Comparison of ENCODE assay signal across 30 mouse cellular contexts in genomic region chr4:35091157-35091784, GRCm38 (mm10).
DNase-seq lines count a peak whose midpoint lies in the region; ATAC-seq and TF ChIP-seq lines count a peak whose summit lies in the region.
"Had no signal": no experiment of that assay in that cellular context is flagged by ENCODE, and none has a peak within 500 bp of the region (broad histone marks: within the 10 kb centered on the region; RNA-seq: fewer than 3 reads in every experiment).

No protein-coding gene starts in this region.

- TF ChIP-seq EP300 in stomach, postnatal 0 days (optimal IDR thresholded peaks at IDR 0.05) = no peak

- intact Hi-C loops in left cerebral cortex, postnatal 14 days (cut with DNase I) = no loop called here

- no peak for ATAC-seq in intestine, embryonic 16.5 days
- ATAC-seq in intestine, postnatal 0 days = no peak
- ATAC-seq in kidney, embryonic 14.5 days (ENCODE audit: low FRiP score, low TSS enrichment) = no peak
- ATAC-seq in liver, embryonic 11.5 days (replicated peaks; ENCODE audit: low FRiP score) = no peak
- no peak for ATAC-seq in stomach, postnatal 0 days (ENCODE audit: low FRiP score, low TSS enrichment)
- ATAC-seq: forebrain, embryonic 14.5 days; forebrain, postnatal 0 days; Patski had no signal

- no peak overlapping the region for H3K9ac ChIP-seq in intestine, embryonic 16.5 days (ENCODE audit: low read depth, low read length)
- H3K9ac ChIP-seq in intestine, postnatal 0 days (ENCODE audit: low read depth, low read length) = no peak overlapping the region
- H3K9ac ChIP-seq in kidney, embryonic 14.5 days (ENCODE audit: low read depth, low read length) = no peak overlapping the region
- H3K9ac ChIP-seq in liver, adult 2 months (ENCODE audit: low read depth, low read length) = peak overlapping the region; percentile 3
- no peak overlapping the region for H3K9ac ChIP-seq in liver, embryonic 11.5 days (ENCODE audit: low read depth, low read length)
- H3K9ac ChIP-seq in stomach, postnatal 0 days (ENCODE audit: low read length) = no peak overlapping the region
- H3K9ac ChIP-seq: embryonic facial prominence, embryonic 12.5 days; embryonic facial prominence, embryonic 15.5 days; forebrain, postnatal 0 days; heart, embryonic 13.5 days; hindbrain, embryonic 12.5 days; hindbrain, embryonic 15.5 days had no signal

- no peaks in the 10 kb centered on the region for H3K36me3 ChIP-seq in intestine, embryonic 16.5 days (ENCODE audit: control insufficient read depth, insufficient read depth, low read length)
- H3K36me3 ChIP-seq in intestine, postnatal 0 days (ENCODE audit: control insufficient read depth, insufficient read depth) = no peaks in the 10 kb centered on the region
- H3K36me3 ChIP-seq in kidney, embryonic 14.5 days (ENCODE audit: control insufficient read depth, insufficient read depth, low read length) = no peaks in the 10 kb centered on the region
- no peaks in the 10 kb centered on the region for H3K36me3 ChIP-seq in liver, adult 2 months (ENCODE audit: control insufficient read depth, insufficient read depth, low read length)
- no peaks in the 10 kb centered on the region for H3K36me3 ChIP-seq in liver, embryonic 11.5 days (ENCODE audit: control insufficient read depth, insufficient read depth, low read length)
- no peaks in the 10 kb centered on the region for H3K36me3 ChIP-seq in stomach, postnatal 0 days (ENCODE audit: control insufficient read depth, insufficient read depth, low read length)
- H3K36me3 ChIP-seq: embryonic facial prominence, embryonic 12.5 days; embryonic facial prominence, embryonic 15.5 days; G1E; heart, embryonic 10.5 days; heart, embryonic 13.5 days; hindbrain, embryonic 12.5 days; hindbrain, embryonic 15.5 days had no signal

- H3K9me3 ChIP-seq in intestine, embryonic 16.5 days (ENCODE audit: control insufficient read depth, low read length) = no peaks in the 10 kb centered on the region
- H3K9me3 ChIP-seq in intestine, postnatal 0 days (ENCODE audit: control insufficient read depth) = no peaks in the 10 kb centered on the region
- H3K9me3 ChIP-seq in kidney, embryonic 14.5 days (ENCODE audit: control insufficient read depth, low read length) = no peaks in the 10 kb centered on the region
- no peaks in the 10 kb centered on the region for H3K9me3 ChIP-seq in liver, embryonic 11.5 days (ENCODE audit: control insufficient read depth, low read length)
- H3K9me3 ChIP-seq in stomach, postnatal 0 days (ENCODE audit: control insufficient read depth, low read length) = no peaks in the 10 kb centered on the region
- H3K9me3 ChIP-seq: embryonic facial prominence, embryonic 12.5 days; embryonic facial prominence, embryonic 15.5 days; G1E; heart, embryonic 10.5 days; heart, embryonic 13.5 days; hindbrain, embryonic 12.5 days; hindbrain, embryonic 15.5 days had no signal

- 61% methylated on average over 13 of the region's 13 CpGs for WGBS in intestine, embryonic 16.5 days
- WGBS in intestine, postnatal 0 days = 53% methylated on average over 13 of the region's 13 CpGs
- WGBS in kidney, embryonic 14.5 days = 82% methylated on average over 13 of the region's 13 CpGs
- WGBS in liver, adult 2 months = 38% methylated on average over 13 of the region's 13 CpGs
- WGBS in liver, embryonic 11.5 days = 79% methylated on average over 13 of the region's 13 CpGs
- 69% methylated on average over 13 of the region's 13 CpGs for WGBS in stomach, postnatal 0 days

- DNase-seq in kidney, adult 8-10 months = peak; percentile 49 to 55
- DNase-seq in liver, adult 2 months (ENCODE audit: extremely low read depth, low read depth, low spot score) = peak; percentile 80
- no peak for DNase-seq in liver, embryonic 11.5 days (ENCODE audit: low spot score)
- peak; percentile 10 for DNase-seq in stomach, postnatal 0 days (ENCODE audit: low spot score)
- no peak for DNase-seq in left cerebral cortex, postnatal 14 days (ENCODE audit: low spot score in 2 of 2)
- DNase-seq: adrenal gland, postnatal 10 days; adrenal gland, postnatal 36 days; B cell, adult 2 months; cerebellum, adult 18-20 months; cerebellum, adult 9-10 months; cerebellum, postnatal 14 days; forebrain, postnatal 0 days; gastrocnemius, adult 2 months; gastrocnemius, postnatal 14 days; heart, adult 18-20 months; heart, postnatal 14 days; heart, postnatal 4 days had no signal

- no peaks in the 10 kb centered on the region for H3K27me3 ChIP-seq in intestine, embryonic 16.5 days (replicated peaks; ENCODE audit: control insufficient read depth, insufficient read depth, low read length)
- H3K27me3 ChIP-seq in intestine, postnatal 0 days (replicated peaks; ENCODE audit: control insufficient read depth, insufficient read depth, low read length) = no peaks in the 10 kb centered on the region
- no peaks in the 10 kb centered on the region for H3K27me3 ChIP-seq in kidney, embryonic 14.5 days (ENCODE audit: control insufficient read depth, insufficient read depth, low read length)
- no peaks in the 10 kb centered on the region for H3K27me3 ChIP-seq in liver, adult 2 months (ENCODE audit: control insufficient read depth, insufficient read depth, low read length)
- no peaks in the 10 kb centered on the region for H3K27me3 ChIP-seq in liver, embryonic 11.5 days (replicated peaks; ENCODE audit: control insufficient read depth, insufficient read depth, low read length)
- no peaks in the 10 kb centered on the region for H3K27me3 ChIP-seq in stomach, postnatal 0 days (ENCODE audit: control insufficient read depth, insufficient read depth, low read length)
- H3K27me3 ChIP-seq: CH12.LX; embryonic facial prominence, embryonic 12.5 days; embryonic facial prominence, embryonic 15.5 days; heart, embryonic 13.5 days; hindbrain, embryonic 12.5 days; hindbrain, embryonic 15.5 days; Patski had no signal

- no peak overlapping the region for H3K4me2 ChIP-seq in intestine, embryonic 16.5 days (ENCODE audit: low read depth, low read length)
- no peak overlapping the region for H3K4me2 ChIP-seq in intestine, postnatal 0 days (replicated peaks; ENCODE audit: low read depth)
- no peak overlapping the region for H3K4me2 ChIP-seq in kidney, embryonic 14.5 days (replicated peaks; ENCODE audit: low read depth, low read length)
- H3K4me2 ChIP-seq in liver, embryonic 11.5 days = no peak overlapping the region
- no peak overlapping the region for H3K4me2 ChIP-seq in stomach, postnatal 0 days (replicated peaks; ENCODE audit: low read depth)
- H3K4me2 ChIP-seq: embryonic facial prominence, embryonic 12.5 days; embryonic facial prominence, embryonic 15.5 days; heart, embryonic 13.5 days; hindbrain, embryonic 12.5 days; hindbrain, embryonic 15.5 days had no signal

- H3K4me3 ChIP-seq in intestine, embryonic 16.5 days (ENCODE audit: low read length) = no peak overlapping the region
- H3K4me3 ChIP-seq in intestine, postnatal 0 days (ENCODE audit: low read depth, low read length) = no peak overlapping the region
- no peak overlapping the region for H3K4me3 ChIP-seq in kidney, embryonic 14.5 days (ENCODE audit: low read length)
- no peak overlapping the region for H3K4me3 ChIP-seq in liver, adult 2 months (ENCODE audit: insufficient read depth, low read depth, low read length)
- no peak overlapping the region for H3K4me3 ChIP-seq in liver, embryonic 11.5 days (ENCODE audit: low read depth, low read length)
- H3K4me3 ChIP-seq in stomach, postnatal 0 days (ENCODE audit: low read depth, low read length) = no peak overlapping the region
- H3K4me3 ChIP-seq: embryonic facial prominence, embryonic 12.5 days; embryonic facial prominence, embryonic 15.5 days; gastrocnemius, adult 2 months; heart, embryonic 10.5 days; heart, embryonic 13.5 days; hindbrain, embryonic 12.5 days; hindbrain, embryonic 15.5 days had no signal

- 0 out of 2 replicates have a peak overlapping the region, but pooled peaks have one; percentile 4 for H3K27ac ChIP-seq in intestine, embryonic 16.5 days (ENCODE audit: low read length)
- H3K27ac ChIP-seq in intestine, postnatal 0 days (ENCODE audit: low read depth, low read length) = no peak overlapping the region; the same call in 1 of the 2 replicates
- no peak overlapping the region for H3K27ac ChIP-seq in kidney, embryonic 14.5 days (ENCODE audit: low read depth, low read length)
- peak overlapping the region; percentile 86 for H3K27ac ChIP-seq in liver, adult 2 months (replicated peaks; ENCODE audit: insufficient read depth, low read depth, low read length)
- H3K27ac ChIP-seq in liver, embryonic 11.5 days (ENCODE audit: low read depth, low read length) = no peak overlapping the region
- H3K27ac ChIP-seq in stomach, postnatal 0 days (replicated peaks) = no peak overlapping the region
- H3K27ac ChIP-seq: embryonic facial prominence, embryonic 12.5 days; embryonic facial prominence, embryonic 15.5 days; gastrocnemius, adult 2 months; heart, embryonic 10.5 days; heart, embryonic 13.5 days; hindbrain, embryonic 12.5 days; hindbrain, embryonic 15.5 days had no signal

- TF ChIP-seq CTCF in intestine, postnatal 0 days (IDR thresholded peaks at IDR 0.05; ENCODE audit: low read depth) = no peak
- TF ChIP-seq CTCF in liver, adult 2 months (IDR thresholded peaks at IDR 0.05; ENCODE audit: low read depth, low read length) = no peak
- TF ChIP-seq CTCF in stomach, postnatal 0 days (IDR thresholded peaks at IDR 0.05; ENCODE audit: low read depth) = no peak

- no peak for TF ChIP-seq POLR2A in liver, adult 2 months (IDR thresholded peaks at IDR 0.05; ENCODE audit: extremely low read depth, insufficient read depth, low read length)

- H3K4me1 ChIP-seq in intestine, embryonic 16.5 days (ENCODE audit: control insufficient read depth, insufficient read depth, low read length) = peaks cover 21% of the 10 kb centered on the region
- H3K4me1 ChIP-seq in intestine, postnatal 0 days (replicated peaks; ENCODE audit: control insufficient read depth, insufficient read depth, low read length) = peaks cover 3% of the 10 kb centered on the region
- H3K4me1 ChIP-seq in kidney, embryonic 14.5 days (ENCODE audit: control insufficient read depth, insufficient read depth, low read length) = no peaks in the 10 kb centered on the region; the same call in 1 of the 2 replicates
- peaks cover 37% of the 10 kb centered on the region for H3K4me1 ChIP-seq in liver, adult 2 months (ENCODE audit: control insufficient read depth, insufficient read depth, low read length)
- H3K4me1 ChIP-seq in liver, embryonic 11.5 days (replicated peaks; ENCODE audit: control insufficient read depth, insufficient read depth, low read length) = peaks cover 6% of the 10 kb centered on the region
- peaks cover 3% of the 10 kb centered on the region; the same call in 1 of the 2 replicates for H3K4me1 ChIP-seq in stomach, postnatal 0 days (replicated peaks; ENCODE audit: control insufficient read depth, insufficient read depth)
- H3K4me1 ChIP-seq: heart, embryonic 10.5 days; heart, embryonic 13.5 days; hindbrain, embryonic 12.5 days had no signal

- H3K79me2 ChIP-seq in liver, adult 2 months (ENCODE audit: control insufficient read depth, insufficient read depth, low read length) = peaks cover 40% of the 10 kb centered on the region; the same call in 1 of the 2 replicates

Comparison
In these comparisons a context has a peak if more than half of its experiments do, and no peak if none do; other contexts are left out.
1. H3K27ac ChIP-seq: peak in intestine, embryonic 16.5 days (single experiment) and liver, adult 2 months (single experiment); none in intestine, postnatal 0 days (single experiment), kidney, embryonic 14.5 days (single experiment), liver, embryonic 11.5 days (single experiment) and stomach, postnatal 0 days (single experiment).
2. DNase-seq: peak in kidney, adult 8-10 months (2 of 2), liver, adult 2 months (single experiment) and stomach, postnatal 0 days (single experiment); none in liver, embryonic 11.5 days (single experiment) and left cerebral cortex, postnatal 14 days (0 of 2).